8 mouse cellular contexts compared by ENCODE assay signal in genomic region chr16:74411481-74412251, GRCm38 (mm10). TPM values are rescaled to one million over a fixed set of nuclear protein-coding genes. Genes with fewer than 3 reads are reported as not detected.
A peak's percentile ranks its signal among the peaks of the same experiment; 100 is the strongest.
DNase-seq lines count a peak whose midpoint lies in the region; ATAC-seq and TF ChIP-seq lines count a peak whose summit lies in the region.

Gene Robo2, minus strand, starts transcription at chr16:74411825.

- peak; percentile 86 for ATAC-seq in forebrain, embryonic 13.5 days
- peak; percentile 79 for ATAC-seq in heart, embryonic 15.5 days (replicated peaks; ENCODE audit: insufficient number of reproducible peaks, insufficient read depth, low FRiP score, low read depth)
- ATAC-seq in midbrain, embryonic 16.5 days: peak; percentile 83

- H3K4me3 ChIP-seq in forebrain, embryonic 13.5 days: peak within 1 kb of the TSS; percentile 66
- H3K4me3 ChIP-seq in heart, embryonic 15.5 days: peak within 1 kb of the TSS; percentile 69
- H3K4me3 ChIP-seq in liver, adult 2 months (ENCODE audit: insufficient read depth, low read depth, low read length): peak within 1 kb of the TSS; percentile 57
- H3K4me3 ChIP-seq in midbrain, embryonic 16.5 days (ENCODE audit: low read depth, low read length): peak within 1 kb of the TSS; percentile 81

- H3K4me1 ChIP-seq in forebrain, embryonic 13.5 days: peaks cover 17% of the 10 kb centered on the region; the same call in 1 of the 2 replicates
- peaks cover 19% of the 10 kb centered on the region for H3K4me1 ChIP-seq in heart, embryonic 15.5 days (replicated peaks)
- H3K4me1 ChIP-seq in liver, adult 2 months (ENCODE audit: control insufficient read depth, insufficient read depth, low read length): no peaks in the 10 kb centered on the region
- H3K4me1 ChIP-seq in midbrain, embryonic 16.5 days (ENCODE audit: control insufficient read depth, insufficient read depth, low read length): no peaks in the 10 kb centered on the region; the same call in 1 of the 2 replicates

- TF ChIP-seq POLR2A in liver, adult 2 months (IDR thresholded peaks at IDR 0.05; ENCODE audit: extremely low read depth, insufficient read depth, low read length): no peak

- H3K27me3 ChIP-seq in forebrain, embryonic 13.5 days: no peaks in the 10 kb centered on the region
- H3K27me3 ChIP-seq in heart, embryonic 15.5 days: peaks cover 19% of the 10 kb centered on the region; the same call in 1 of the 2 replicates
- H3K27me3 ChIP-seq in liver, adult 2 months (ENCODE audit: control insufficient read depth, insufficient read depth, low read length): peaks cover 10% of the 10 kb centered on the region; the same call in 1 of the 2 replicates
- no peaks in the 10 kb centered on the region for H3K27me3 ChIP-seq in midbrain, embryonic 16.5 days (ENCODE audit: control insufficient read depth, insufficient read depth, low read depth, low read length)

- DNase-seq in layer of hippocampus, adult 11-12 months (ENCODE audit: low spot score): peak; percentile 56
- DNase-seq in layer of hippocampus, adult 9-10 months (ENCODE audit: low spot score): no peak
- peak; percentile 86 for DNase-seq in kidney, postnatal 10 days
- DNase-seq in liver, adult 2 months (ENCODE audit: extremely low read depth, low read depth, low spot score): peak; percentile 6
- DNase-seq in testis, postnatal 10 days (ENCODE audit: low spot score): peak; percentile 65

- H3K27ac ChIP-seq in forebrain, embryonic 13.5 days: peak within 1 kb of the TSS; percentile 91
- H3K27ac ChIP-seq in heart, embryonic 15.5 days: peak within 1 kb of the TSS; percentile 47
- H3K27ac ChIP-seq in liver, adult 2 months (replicated peaks; ENCODE audit: insufficient read depth, low read depth, low read length): no peak within 1 kb of the TSS
- H3K27ac ChIP-seq in midbrain, embryonic 16.5 days (ENCODE audit: low read length): peak within 1 kb of the TSS; percentile 87

- no peak for TF ChIP-seq CTCF in liver, adult 2 months (IDR thresholded peaks at IDR 0.05; ENCODE audit: low read depth, low read length)

- no peaks in the 10 kb centered on the region for H3K9me3 ChIP-seq in forebrain, embryonic 13.5 days (replicated peaks)
- H3K9me3 ChIP-seq in heart, embryonic 15.5 days (replicated peaks): no peaks in the 10 kb centered on the region
- H3K9me3 ChIP-seq in midbrain, embryonic 16.5 days (replicated peaks; ENCODE audit: control insufficient read depth, low read length, poor library complexity, severe bottlenecking): no peaks in the 10 kb centered on the region

- no peaks in the 10 kb centered on the region for H3K79me2 ChIP-seq in liver, adult 2 months (ENCODE audit: control insufficient read depth, insufficient read depth, low read length)

- H3K36me3 ChIP-seq in forebrain, embryonic 13.5 days (ENCODE audit: poor library complexity, severe bottlenecking): no peaks in the 10 kb centered on the region
- H3K36me3 ChIP-seq in heart, embryonic 15.5 days: no peaks in the 10 kb centered on the region
- H3K36me3 ChIP-seq in liver, adult 2 months (ENCODE audit: control insufficient read depth, insufficient read depth, low read length): no peaks in the 10 kb centered on the region
- H3K36me3 ChIP-seq in midbrain, embryonic 16.5 days (ENCODE audit: control insufficient read depth, insufficient read depth, low read length): no peaks in the 10 kb centered on the region

- peak within 1 kb of the TSS; percentile 80 for H3K9ac ChIP-seq in forebrain, embryonic 13.5 days
- peak within 1 kb of the TSS; percentile 44 for H3K9ac ChIP-seq in heart, embryonic 15.5 days
- H3K9ac ChIP-seq in liver, adult 2 months (ENCODE audit: low read depth, low read length): no peak within 1 kb of the TSS
- H3K9ac ChIP-seq in midbrain, embryonic 16.5 days (ENCODE audit: low read depth, low read length): peak within 1 kb of the TSS; percentile 88

- WGBS in forebrain, embryonic 13.5 days: 1% methylated on average over 39 of the region's 43 CpGs
- under 1% methylated on average over 42 of the region's 43 CpGs for WGBS in heart, embryonic 15.5 days
- under 1% methylated on average over 42 of the region's 43 CpGs for WGBS in liver, adult 2 months
- under 1% methylated on average over 43 of the region's 43 CpGs for WGBS in midbrain, embryonic 16.5 days

- H3K4me2 ChIP-seq in forebrain, embryonic 13.5 days: peak within 1 kb of the TSS; percentile 82
- peak within 1 kb of the TSS; percentile 97 for H3K4me2 ChIP-seq in heart, embryonic 15.5 days
- peak within 1 kb of the TSS; percentile 79 for H3K4me2 ChIP-seq in midbrain, embryonic 16.5 days (ENCODE audit: low read length)

RNA-seq across cellular contexts. Expression of gene Robo2, which starts in this region (rescaled TPM):
- 63.1 and 68.5 TPM in 2 replicates for polyA plus RNA-seq in forebrain, embryonic 13.5 days (2015; fragmentation: Nextera tagmentation; extraction: Ambion mirVana)
- polyA plus RNA-seq in heart, embryonic 15.5 days (2015; fragmentation: Nextera tagmentation; extraction: Ambion mirVana): 7.1 and 9.1 TPM in 2 replicates
- total RNA-seq in liver, adult 2 months (2014; rRNA removed): 2.8 and 4.8 TPM in 2 replicates
- 0.41 and 1.2 TPM in 2 replicates for polyA plus RNA-seq in liver, adult 2 months (2012; rRNA removed)
- 88.9 and 94.7 TPM in 2 replicates for polyA plus RNA-seq in midbrain, embryonic 16.5 days (2015; fragmentation: Nextera tagmentation; extraction: Ambion mirVana)
